Mouse (Mus musculus) embryonic facial prominence, embryonic 14.5 days (tissue): ENCODE measurements at regions not wholly inside any gene's neighbourhood (a gene's known extent, or its start where the extent isn't known, plus 50 kb on each side); places are given as distances from the start of the nearest gene placed in this dataset.

Source experiments
- ATAC-seq: fragments of 200-750 bp; cut with Nextera tagmentation; 2 replicates; pipeline ENCODE4 v1.8.0; 2017; ENCODE audit warnings: low read depth, moderate number of reproducible peaks, moderate TSS enrichment
- DNase-seq: peaks from one replicate; pipeline ENCODE4 v3.0.0-alpha.2; 2015; ENCODE audit warnings: low spot score
- H3K27ac ChIP-seq: fragments of 300-500 bp; sonication (generic); replicated peaks from 2 replicates; pipeline ENCODE4 v1.5.1; 2014; ENCODE audit warnings: low read depth, mild to moderate bottlenecking, low read length, moderate library complexity
- H3K27me3 ChIP-seq: fragments of 300-500 bp; sonication (generic); replicated peaks from 2 replicates; pipeline ENCODE4 v1.6.1; 2014; ENCODE audit warnings: low read length; ENCODE audit not compliant: control insufficient read depth, insufficient read depth
- H3K36me3 ChIP-seq: fragments of 300-500 bp; sonication (generic); 2 replicates; pipeline ENCODE4 v1.6.1; 2014; ENCODE audit warnings: low read length, mixed read lengths; ENCODE audit not compliant: control insufficient read depth, insufficient read depth
- H3K4me1 ChIP-seq: fragments of 300-500 bp; sonication (generic); 2 replicates; pipeline ENCODE4 v1.6.1; 2014; ENCODE audit warnings: antibody characterized with exemption, low read length; ENCODE audit not compliant: control insufficient read depth, insufficient read depth
- H3K4me2 ChIP-seq: fragments of 300-500 bp; sonication (generic); 2 replicates; pipeline ENCODE4 v1.6.1; 2014; ENCODE audit warnings: low read depth, mild to moderate bottlenecking, low read length, moderate library complexity, mixed read lengths
- H3K4me3 ChIP-seq: fragments of 300-500 bp; sonication (generic); 2 replicates; pipeline ENCODE4 v1.5.1; 2014; ENCODE audit warnings: low read depth, mild to moderate bottlenecking, low read length
- H3K9ac ChIP-seq: fragments of 300-500 bp; sonication (generic); 2 replicates; pipeline ENCODE4 v1.6.1; 2014; ENCODE audit warnings: low read depth, mild to moderate bottlenecking, low read length, moderate library complexity, mixed read lengths
- H3K9me3 ChIP-seq: fragments of 300-500 bp; sonication (generic); 2 replicates; pipeline ENCODE4 v1.6.1; 2016; ENCODE audit warnings: low read length; ENCODE audit not compliant: control insufficient read depth
- WGBS: fragments of 180-500 bp; shearing (Covaris S2); extraction: QIAGEN DNeasy Blood & Tissue Kit; methylation state at CpG from one replicate; pipeline ENCODE4 v1.1.7; 2014; 5-methylcytosine and 5-hydroxymethylcytosine counted together

DNA sequence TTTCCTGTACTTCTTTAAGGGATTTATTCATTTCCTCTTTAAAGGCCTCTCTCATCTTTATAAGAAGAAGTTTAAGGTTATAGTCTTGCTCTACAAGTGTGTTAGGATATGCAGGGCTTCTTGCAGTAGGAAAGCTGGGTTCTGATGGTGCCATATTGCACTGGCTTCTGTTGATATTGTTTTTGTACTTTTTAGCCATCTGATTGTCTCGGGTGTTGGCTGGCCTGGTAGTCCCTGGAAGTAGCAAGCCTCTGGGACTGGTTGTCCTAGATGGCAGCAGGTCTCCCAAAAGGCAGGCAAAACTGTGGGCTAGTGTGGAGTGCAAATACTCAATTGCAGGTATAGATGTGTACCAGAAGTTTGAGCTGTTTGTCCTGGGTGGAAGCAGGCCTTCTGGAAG is 147.1 kb downstream of the Ccdc71l start:
- ATAC-seq, result no peak
- Histone ChIP-seq H3K4me2 (no peak overlapping the region), H3K9ac (no peak overlapping the region), H3K36me3 (no peaks in the 10 kb centered on the region), H3K4me3 (no peak overlapping the region), H3K4me1 (no peaks in the 10 kb centered on the region), H3K27me3 (no peaks in the 10 kb centered on the region), H3K9me3 (no peaks in the 10 kb centered on the region), H3K27ac (no peak overlapping the region)
- 75% methylated on average over 1 of the region's 1 CpGs for WGBS
- no peak for DNase-seq

GRCm38 (mm10) chr12:32531216-32531615 is 152.7 kb downstream of the Ccdc71l start:
- no peak for DNase-seq
- no peak overlapping the region for H3K27ac ChIP-seq
- no peak overlapping the region for H3K4me2 ChIP-seq
- no peaks in the 10 kb centered on the region for H3K4me1 ChIP-seq
- H3K36me3 ChIP-seq, result no peaks in the 10 kb centered on the region
- H3K9me3 ChIP-seq, result no peaks in the 10 kb centered on the region
- H3K27me3 ChIP-seq, result no peaks in the 10 kb centered on the region
- no peak overlapping the region for H3K9ac ChIP-seq
- no peak for ATAC-seq
- 64% methylated on average over 3 of the region's 3 CpGs for WGBS
- H3K4me3 ChIP-seq, result no peak overlapping the region

- no peaks in the 10 kb centered on the region for H3K9me3 ChIP-seq
- no peak for ATAC-seq
- no peak overlapping the region for H3K27ac ChIP-seq
- no peaks in the 10 kb centered on the region for H3K4me1 ChIP-seq
- H3K27me3 ChIP-seq, result no peaks in the 10 kb centered on the region
- H3K36me3 ChIP-seq, result no peaks in the 10 kb centered on the region
- H3K9ac ChIP-seq, result no peak overlapping the region
- DNase-seq, result peak; percentile 9
- H3K4me3 ChIP-seq, result no peak overlapping the region
- H3K4me2 ChIP-seq, result no peak overlapping the region
These were observed 155.1 kb downstream of the Ccdc71l start for GRCm38 (mm10) chr12:32533641-32534040.

DNA sequence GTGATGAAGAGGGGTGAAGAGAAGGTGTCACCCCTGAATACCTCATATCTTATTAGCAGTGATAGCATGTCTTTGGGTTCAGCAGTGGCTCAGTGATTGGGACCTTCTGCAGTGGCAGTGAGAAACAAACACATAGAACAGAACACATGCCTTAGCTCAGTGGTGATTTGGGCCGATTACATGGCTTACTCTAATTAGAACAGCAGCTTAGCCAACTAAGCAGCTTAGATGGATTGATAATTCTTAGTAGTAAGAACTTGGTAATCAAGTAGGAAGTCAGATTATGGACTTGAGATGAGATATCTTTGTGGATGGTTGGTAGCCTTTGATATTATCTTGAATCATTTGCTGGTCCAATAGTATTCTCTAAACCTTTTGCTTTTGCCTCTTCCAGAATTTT is 167.0 kb downstream of the Ccdc71l start:
- Histone ChIP-seq H3K9me3 (peaks cover 12% of the 10 kb centered on the region; the same call in 1 of the 2 replicates), H3K9ac (no peak overlapping the region), H3K27ac (no peak overlapping the region), H3K27me3 (no peaks in the 10 kb centered on the region), H3K4me2 (no peak overlapping the region), H3K4me1 (no peaks in the 10 kb centered on the region), H3K4me3 (no peak overlapping the region), H3K36me3 (no peaks in the 10 kb centered on the region)
- no peak for DNase-seq
- WGBS, result 69% methylated on average over 1 of the region's 1 CpGs
- no peak for ATAC-seq

DNA sequence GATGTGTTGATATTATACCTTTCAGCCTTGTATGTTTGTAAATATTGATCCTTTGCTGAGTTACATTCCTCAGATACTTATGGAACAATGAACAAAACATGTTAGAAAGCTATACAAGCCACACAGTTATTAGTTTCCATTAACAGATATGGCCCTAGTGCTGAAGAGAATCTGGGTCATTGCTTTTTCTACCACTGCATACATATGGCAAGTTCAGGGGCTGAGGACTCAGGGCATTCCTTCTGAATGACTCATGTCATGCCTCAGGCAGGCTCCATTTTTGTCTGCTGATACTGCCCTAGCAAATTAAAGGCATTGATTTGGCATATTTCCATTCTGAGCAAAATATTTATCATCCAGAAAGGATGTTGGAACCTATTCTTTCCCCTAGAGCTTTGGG is 167.9 kb downstream of the Ccdc71l start:
- no peak overlapping the region for H3K27ac ChIP-seq
- H3K27me3 ChIP-seq, result no peaks in the 10 kb centered on the region
- H3K4me2 ChIP-seq, result no peak overlapping the region
- peaks cover 12% of the 10 kb centered on the region; the same call in 1 of the 2 replicates for H3K9me3 ChIP-seq
- DNase-seq, result no peak
- no peaks in the 10 kb centered on the region for H3K36me3 ChIP-seq
- H3K9ac ChIP-seq, result no peak overlapping the region
- ATAC-seq, result no peak
- H3K4me3 ChIP-seq, result no peak overlapping the region
- H3K4me1 ChIP-seq, result no peaks in the 10 kb centered on the region

DNA sequence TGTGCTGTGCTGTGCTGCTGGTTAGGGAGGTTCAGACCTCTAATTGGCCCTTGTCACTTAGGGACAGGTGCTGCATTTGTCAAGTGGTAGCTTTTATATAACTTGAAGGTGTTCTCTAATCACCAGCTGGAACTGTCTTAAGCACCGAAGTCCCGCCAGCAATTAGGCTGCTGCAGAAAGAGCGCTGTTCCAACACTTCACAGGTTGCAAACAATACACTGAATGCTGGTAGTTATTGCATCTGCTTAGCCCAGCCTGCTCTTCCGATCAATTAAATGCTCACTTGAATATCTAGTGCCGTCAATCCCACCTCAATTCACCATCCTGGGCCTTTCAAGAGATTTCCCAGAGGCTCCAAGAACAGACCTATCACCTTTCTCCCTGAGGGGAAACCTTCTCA is 175.3 kb downstream of the Ccdc71l start:
- peak; percentile 47; the same call in 1 of the 2 replicates for ATAC-seq
- no peak for DNase-seq
- 67% methylated on average over 5 of the region's 5 CpGs for WGBS

GRCm38 (mm10) chr12:32567777-32568176 is 189.3 kb downstream of the Ccdc71l start:
- WGBS, result 76% methylated on average over 3 of the region's 3 CpGs
- H3K27ac ChIP-seq, result no peak overlapping the region
- ATAC-seq, result no peak
- H3K4me3 ChIP-seq, result no peak overlapping the region
- no peak for DNase-seq
- H3K36me3 ChIP-seq, result no peaks in the 10 kb centered on the region
- no peaks in the 10 kb centered on the region for H3K9me3 ChIP-seq
- H3K27me3 ChIP-seq, result no peaks in the 10 kb centered on the region
- no peaks in the 10 kb centered on the region for H3K4me1 ChIP-seq
- no peak overlapping the region for H3K4me2 ChIP-seq
- H3K9ac ChIP-seq, result no peak overlapping the region

More for the DNA sequence above, 175.3 kb downstream of the Ccdc71l start:
- H3K27me3 ChIP-seq, result no peaks in the 10 kb centered on the region
- no peak overlapping the region for H3K9ac ChIP-seq
- H3K27ac ChIP-seq, result no peak overlapping the region
- no peaks in the 10 kb centered on the region for H3K9me3 ChIP-seq
- H3K4me2 ChIP-seq, result no peak overlapping the region
- no peaks in the 10 kb centered on the region for H3K4me1 ChIP-seq
- no peak overlapping the region for H3K4me3 ChIP-seq
- no peaks in the 10 kb centered on the region for H3K36me3 ChIP-seq

- DNase-seq, result no peak
- Histone ChIP-seq H3K9me3 (no peaks in the 10 kb centered on the region), H3K4me1 (no peaks in the 10 kb centered on the region), H3K27me3 (no peaks in the 10 kb centered on the region), H3K27ac (no peak overlapping the region), H3K9ac (no peak overlapping the region), H3K4me2 (no peak overlapping the region), H3K36me3 (no peaks in the 10 kb centered on the region), H3K4me3 (no peak overlapping the region)
- no peak for ATAC-seq
- 80% methylated on average over 6 of the region's 6 CpGs for WGBS
These were observed 202.8 kb downstream of the Ccdc71l start for GRCm38 (mm10) chr12:32581304-32581703.

DNA sequence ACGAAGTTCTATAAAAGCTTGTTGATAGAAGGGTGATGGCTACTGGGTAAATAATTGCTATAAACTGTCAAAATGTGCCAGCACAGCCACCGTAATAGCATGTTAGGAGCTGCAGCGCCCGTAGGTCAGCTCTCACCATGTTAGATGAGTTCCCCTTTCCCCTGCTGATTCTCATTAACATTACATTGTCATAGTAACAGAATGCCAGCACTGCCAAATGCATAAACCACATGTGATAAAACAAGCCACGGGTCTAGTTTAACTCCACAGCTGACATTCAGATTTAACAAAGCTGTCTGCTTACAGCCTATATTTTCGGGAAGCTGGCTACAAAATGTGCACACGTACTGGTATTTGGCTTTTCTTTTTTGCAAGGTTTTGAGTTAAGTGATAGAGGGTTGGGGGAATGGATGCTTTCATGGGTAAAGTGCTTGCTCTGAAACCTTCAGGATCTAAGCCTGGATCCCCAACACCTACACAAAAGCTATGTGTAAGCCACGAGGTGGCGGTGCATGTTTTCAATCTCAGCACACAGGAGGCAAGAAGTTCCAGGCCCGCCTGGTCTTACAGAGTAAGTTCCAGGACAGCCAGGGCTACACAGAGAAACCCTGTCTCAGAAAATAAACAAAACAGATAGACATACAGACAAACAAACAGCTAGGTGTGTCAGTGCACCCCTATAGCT is 217.1 kb upstream of the Nampt start:
- no peaks in the 10 kb centered on the region for H3K9me3 ChIP-seq
- no peaks in the 10 kb centered on the region for H3K36me3 ChIP-seq
- H3K27me3 ChIP-seq, result no peaks in the 10 kb centered on the region
- no peak for ATAC-seq
- H3K27ac ChIP-seq, result no peak overlapping the region
- no peak overlapping the region for H3K4me2 ChIP-seq
- H3K4me1 ChIP-seq, result no peaks in the 10 kb centered on the region
- H3K4me3 ChIP-seq, result no peak overlapping the region
- WGBS, result 59% methylated on average over 10 of the region's 10 CpGs
- H3K9ac ChIP-seq, result no peak overlapping the region
- peak; percentile 43 for DNase-seq
